Mouse (Mus musculus): ENCODE measurements around the gene Tap1. TPM values are rescaled to one million over a fixed set of nuclear protein-coding genes. Genes with fewer than 3 reads are reported as not detected.
"Not testable (repeated sequence)": the region's sequence is repeated elsewhere in the genome, so short reads cannot be mapped to it uniquely, and the experiment has no call there.

The Tap1 gene
- 5.5 and 6.9 TPM in 2 replicates for polyA plus RNA-seq (2012; ENCODE audit: insufficient read depth, insufficient read length, missing spikeins)

DNA sequence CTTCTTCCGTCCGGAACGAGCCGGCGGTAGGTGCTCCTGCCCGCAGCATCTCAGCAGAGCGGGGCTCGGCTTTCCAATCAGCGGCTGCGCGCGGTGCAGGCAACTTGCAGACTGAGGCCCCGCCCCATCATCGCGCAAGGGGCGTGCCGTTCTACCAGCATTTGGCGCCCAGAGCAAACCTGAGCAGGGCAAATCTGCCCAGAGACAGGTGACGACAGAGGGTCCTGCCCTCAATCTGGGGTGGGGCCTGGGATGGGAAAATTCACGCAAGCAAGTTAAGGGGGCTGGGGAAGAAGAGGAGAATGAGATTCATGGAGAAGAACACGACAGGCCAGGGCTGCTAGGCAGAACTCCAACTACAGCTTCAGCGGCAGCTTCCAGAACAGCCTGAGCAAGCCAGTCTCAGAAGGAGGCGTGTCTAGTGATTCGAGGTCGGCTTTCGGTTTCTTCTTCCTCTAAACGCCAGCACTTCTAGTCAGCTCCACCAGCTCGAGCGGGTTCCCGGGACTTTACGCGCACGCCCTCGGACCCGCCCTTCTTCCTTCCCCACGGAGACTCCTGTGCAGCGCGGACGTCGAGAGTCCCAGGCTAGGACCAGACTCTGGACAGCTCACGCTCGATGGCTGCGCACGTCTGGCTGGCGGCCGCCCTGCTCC, at the start of gene Tap1, which contains the start of gene Psmb9:
TSS of gene Tap1 (plus strand) at position 293 of the 656 bp plus-strand sequence.
TSS of gene Psmb9 (minus strand) at position 504 of the 656 bp plus-strand sequence.
- Histone ChIP-seq H3K27ac (replicated peaks; ENCODE audit: low read depth, low read length) (peak within 1 kb of the TSS; percentile 90), H3K4me3 (ENCODE audit: insufficient read depth, low read depth, low read length) (peak within 1 kb of the TSS; percentile 78), H3K4me1 (ENCODE audit: control insufficient read depth, insufficient read depth, insufficient read length, low read length) (peaks cover 5% of the 10 kb centered on the region; the same call in 1 of the 2 replicates)

GRCm38 (mm10) chr17:34137601-34138000, 49.8 kb upstream of the Tap1 start:
- Histone ChIP-seq H3K4me1 (ENCODE audit: control insufficient read depth, insufficient read depth, insufficient read length, low read length) (no peaks in the 10 kb centered on the region), H3K4me3 (ENCODE audit: insufficient read depth, low read depth, low read length) (no peak overlapping the region), H3K27ac (replicated peaks; ENCODE audit: low read depth, low read length) (no peak overlapping the region)

DNA sequence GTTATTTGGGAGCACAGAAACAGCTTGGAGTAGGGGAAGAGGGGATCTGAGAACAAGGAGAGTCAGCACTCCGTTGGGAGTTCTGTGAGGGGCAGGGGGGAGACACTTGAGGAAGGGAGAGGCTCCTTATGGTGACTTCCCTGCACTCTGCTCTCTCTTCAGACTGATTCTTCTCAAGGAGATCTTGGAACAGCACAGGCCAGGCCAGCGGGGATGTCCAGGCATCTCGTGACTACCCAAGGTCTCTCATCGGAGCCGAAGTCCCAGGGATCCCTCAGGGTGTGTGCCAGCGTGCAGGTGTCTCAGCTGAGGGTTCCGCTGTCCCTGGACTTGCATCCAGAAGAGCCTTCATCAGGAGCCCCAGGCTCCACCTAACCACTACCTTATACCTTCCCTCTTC, 48.7 kb upstream of the Tap1 start:
- Histone ChIP-seq H3K27ac (replicated peaks; ENCODE audit: low read depth, low read length) (no peak overlapping the region), H3K4me3 (ENCODE audit: insufficient read depth, low read depth, low read length) (no peak overlapping the region), H3K4me1 (ENCODE audit: control insufficient read depth, insufficient read depth, insufficient read length, low read length) (no peaks in the 10 kb centered on the region)

DNA sequence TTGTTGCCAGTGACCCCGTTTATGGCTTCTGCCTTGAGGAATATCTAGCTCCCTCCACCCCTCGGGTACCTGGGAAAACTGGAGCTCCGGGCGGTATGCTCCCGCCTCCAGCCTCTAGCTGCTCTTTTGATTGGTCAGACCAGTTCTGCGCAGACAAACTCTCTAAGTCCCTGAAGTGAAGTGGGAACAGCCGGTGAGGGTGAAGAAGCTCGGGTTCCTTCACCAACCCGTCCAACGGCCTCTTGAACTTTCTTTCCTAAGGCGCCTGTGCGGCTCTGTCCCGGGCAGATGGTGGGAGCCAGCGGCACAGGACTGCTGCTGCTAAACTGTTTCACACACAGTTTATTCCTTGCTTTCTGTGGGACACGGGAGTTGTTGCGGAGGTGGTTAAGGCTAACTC, 47.9 kb upstream of the Tap1 start:
- H3K4me3 ChIP-seq (ENCODE audit: insufficient read depth, low read depth, low read length): peak overlapping the region; percentile 30
- peak overlapping the region; percentile 39; the same call in 1 of the 2 replicates for H3K27ac ChIP-seq (replicated peaks; ENCODE audit: low read depth, low read length)
- no peaks in the 10 kb centered on the region for H3K4me1 ChIP-seq (ENCODE audit: control insufficient read depth, insufficient read depth, insufficient read length, low read length)

DNA sequence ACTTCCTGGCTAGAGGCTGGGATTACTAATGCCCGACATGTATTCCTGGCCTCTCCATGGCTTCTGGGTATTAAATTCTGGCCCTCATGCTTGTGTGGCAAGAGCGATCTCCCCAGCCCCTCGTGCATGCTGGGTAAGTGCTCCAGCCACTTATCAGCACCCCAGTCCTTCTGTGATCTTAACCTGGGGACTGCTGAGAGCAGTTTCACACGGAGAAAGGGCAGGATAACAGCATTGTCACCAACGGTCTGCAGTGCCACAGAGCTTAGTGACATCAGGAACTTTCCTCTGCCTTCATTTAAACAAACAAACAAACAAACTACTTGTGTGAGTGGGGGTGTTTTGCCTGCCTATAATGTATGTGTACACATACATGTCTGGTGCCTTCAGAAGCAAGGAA, 47.1 kb upstream of the Tap1 start:
- Histone ChIP-seq H3K4me3 (ENCODE audit: insufficient read depth, low read depth, low read length) (no peak overlapping the region), H3K4me1 (ENCODE audit: control insufficient read depth, insufficient read depth, insufficient read length, low read length) (no peaks in the 10 kb centered on the region), H3K27ac (replicated peaks; ENCODE audit: low read depth, low read length) (no peak overlapping the region)

DNA sequence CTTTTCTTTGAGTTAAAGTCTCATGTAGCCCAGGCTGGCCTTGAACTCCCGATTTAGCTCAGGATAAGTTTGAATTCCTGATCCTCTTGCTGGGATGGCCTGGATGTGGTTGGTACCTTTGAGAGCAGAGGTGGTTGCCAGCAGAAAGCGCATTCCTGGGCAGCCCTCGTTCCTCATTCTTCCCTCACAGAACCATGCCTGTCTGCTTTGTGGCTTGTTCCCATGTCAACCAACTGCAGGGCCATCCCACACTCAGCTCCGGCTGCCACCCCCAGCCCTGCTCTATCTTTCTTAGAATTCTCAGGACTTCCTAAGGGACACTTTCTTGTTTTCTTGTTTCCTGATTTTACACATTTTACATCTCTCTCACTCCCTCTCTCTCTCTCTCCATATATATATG, 45.9 kb upstream of the Tap1 start:
- Histone ChIP-seq H3K4me3 (ENCODE audit: insufficient read depth, low read depth, low read length) (no peak overlapping the region), H3K27ac (replicated peaks; ENCODE audit: low read depth, low read length) (no peak overlapping the region), H3K4me1 (ENCODE audit: control insufficient read depth, insufficient read depth, insufficient read length, low read length) (no peaks in the 10 kb centered on the region)

- no peaks in the 10 kb centered on the region for H3K4me1 ChIP-seq (ENCODE audit: control insufficient read depth, insufficient read depth, insufficient read length, low read length)
- 0 out of 2 replicates have a peak overlapping the region, but pooled peaks have one; percentile 3 for H3K4me3 ChIP-seq (ENCODE audit: insufficient read depth, low read depth, low read length)
- peak overlapping the region; percentile 66 for H3K27ac ChIP-seq (replicated peaks; ENCODE audit: low read depth, low read length)
Measured at GRCm38 (mm10) chr17:34142456-34143010, 44.8 kb upstream of the Tap1 start.

- Histone ChIP-seq H3K4me3 (ENCODE audit: insufficient read depth, low read depth, low read length) (peak within 1 kb of the TSS; percentile 11; the same call in 1 of the 2 replicates), H3K4me1 (ENCODE audit: control insufficient read depth, insufficient read depth, insufficient read length, low read length) (no peaks in the 10 kb centered on the region), H3K27ac (replicated peaks; ENCODE audit: low read depth, low read length) (peak within 1 kb of the TSS; percentile 66)
Measured at GRCm38 (mm10) chr17:34143033-34143432, 44.3 kb upstream of the Tap1 start, which contains the start of gene H2-DMb2. Gene H2-DMb2, plus strand, starts transcription at chr17:34143307.

DNA sequence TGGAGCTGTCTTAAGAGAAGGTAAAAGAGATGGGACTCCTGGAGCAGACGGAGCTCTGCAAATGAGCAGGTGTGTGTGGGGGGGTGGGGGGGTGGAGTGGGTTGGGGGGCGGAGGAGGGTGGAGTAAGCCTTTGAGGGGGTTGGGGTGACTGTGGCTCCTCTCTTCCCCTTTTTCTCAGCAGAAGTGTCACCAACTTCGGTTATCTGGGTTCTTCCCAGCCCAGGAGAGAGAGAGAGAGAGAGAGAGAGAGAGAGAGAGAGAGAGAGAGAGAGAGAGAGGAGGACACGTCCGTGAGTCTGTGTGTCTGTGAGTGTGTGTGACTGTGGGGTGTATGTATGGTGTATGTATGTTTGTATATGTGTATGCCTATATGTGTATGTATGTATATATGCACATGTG, 43.9 kb upstream of the Tap1 start:
- H3K4me3 ChIP-seq (ENCODE audit: insufficient read depth, low read depth, low read length): peak overlapping the region; percentile 11; the same call in 1 of the 2 replicates
- no peak overlapping the region for H3K27ac ChIP-seq (replicated peaks; ENCODE audit: low read depth, low read length)
- H3K4me1 ChIP-seq (ENCODE audit: control insufficient read depth, insufficient read depth, insufficient read length, low read length): no peaks in the 10 kb centered on the region

GRCm38 (mm10) chr17:34144221-34144620, 43.1 kb upstream of the Tap1 start:
- not testable (repeated sequence) for H3K4me1 ChIP-seq (ENCODE audit: control insufficient read depth, insufficient read depth, insufficient read length, low read length); H3K27ac ChIP-seq (replicated peaks; ENCODE audit: low read depth, low read length); H3K4me3 ChIP-seq (ENCODE audit: insufficient read depth, low read depth, low read length)

DNA sequence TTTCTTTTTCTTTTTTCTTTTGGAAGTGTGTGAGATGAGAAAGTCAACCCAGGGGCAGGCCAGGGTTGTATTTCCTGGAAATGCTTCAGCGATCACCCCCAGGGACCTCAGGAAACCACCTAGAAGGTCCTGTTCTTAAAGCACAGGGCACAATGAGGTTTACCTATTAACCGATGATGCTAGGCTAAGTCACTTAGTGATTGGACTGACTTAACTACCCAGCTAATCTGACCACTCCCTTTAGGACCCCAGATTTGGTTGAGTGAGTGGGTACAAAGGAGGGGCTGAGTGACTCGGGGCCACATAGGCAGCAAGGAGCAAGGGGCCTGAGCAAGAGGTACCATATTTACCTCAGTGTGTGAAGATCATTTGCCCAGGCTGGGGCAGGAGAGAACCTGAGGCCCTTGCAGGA, 42.4 kb upstream of the Tap1 start:
- Histone ChIP-seq H3K4me1 (ENCODE audit: control insufficient read depth, insufficient read depth, insufficient read length, low read length) (no peaks in the 10 kb centered on the region), H3K4me3 (ENCODE audit: insufficient read depth, low read depth, low read length) (no peak overlapping the region), H3K27ac (replicated peaks; ENCODE audit: low read depth, low read length) (no peak overlapping the region)

DNA sequence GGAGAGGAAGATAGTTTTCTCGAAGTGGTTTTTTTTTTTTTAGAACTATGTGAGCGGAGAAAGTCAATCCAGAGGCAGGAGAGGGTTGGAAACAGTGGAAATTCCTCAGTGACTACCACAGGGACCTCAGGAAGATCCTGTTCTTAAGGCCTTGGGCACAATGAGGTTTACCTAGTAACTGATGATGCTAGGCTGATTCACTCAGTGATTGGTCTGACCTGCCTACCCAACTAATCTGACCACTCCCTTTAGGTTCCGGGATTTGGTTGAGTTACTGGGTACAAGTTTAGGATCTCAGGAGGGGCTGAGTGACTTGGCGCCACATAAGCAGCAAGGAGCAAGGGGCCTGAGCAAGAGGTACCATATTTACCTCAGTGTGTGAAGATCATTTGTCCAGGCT, 34.4 kb upstream of the Tap1 start, which contains the start of gene H2-DMb1:
TSS of gene H2-DMb1 (plus strand) at position 150 of the 400 bp plus-strand sequence.
- H3K27ac ChIP-seq (replicated peaks; ENCODE audit: low read depth, low read length): peak within 1 kb of the TSS; percentile 29; the same call in 1 of the 2 replicates
- peak within 1 kb of the TSS; percentile 43 for H3K4me3 ChIP-seq (ENCODE audit: insufficient read depth, low read depth, low read length)
- no peaks in the 10 kb centered on the region for H3K4me1 ChIP-seq (ENCODE audit: control insufficient read depth, insufficient read depth, insufficient read length, low read length)

DNA sequence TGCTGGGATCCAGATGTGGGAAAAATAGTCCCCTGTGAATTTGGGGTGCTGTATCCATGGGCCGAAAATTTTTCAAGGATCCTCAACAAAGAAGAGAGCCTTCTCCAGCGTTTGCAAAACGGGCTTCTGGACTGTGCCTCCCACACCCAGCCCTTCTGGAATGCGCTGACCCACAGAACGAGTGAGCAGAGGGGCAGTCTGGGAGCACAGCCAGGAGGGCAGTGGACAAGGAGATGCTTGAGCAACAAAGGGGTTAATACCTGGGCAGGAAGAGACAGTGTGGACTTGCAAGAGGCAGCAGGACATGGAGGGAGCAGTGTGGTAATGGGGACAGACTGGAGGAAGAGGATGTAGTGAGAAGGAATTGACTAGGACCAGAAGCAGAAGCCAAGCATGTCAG, 31.8 kb upstream of the Tap1 start:
- Histone ChIP-seq H3K4me1 (ENCODE audit: control insufficient read depth, insufficient read depth, insufficient read length, low read length) (no peaks in the 10 kb centered on the region), H3K27ac (replicated peaks; ENCODE audit: low read depth, low read length) (no peak overlapping the region), H3K4me3 (ENCODE audit: insufficient read depth, low read depth, low read length) (no peak overlapping the region)

GRCm38 (mm10) chr17:34164202-34164895, 23.0 kb upstream of the Tap1 start:
- H3K4me3 ChIP-seq (ENCODE audit: insufficient read depth, low read depth, low read length): no peak overlapping the region
- H3K4me1 ChIP-seq (ENCODE audit: control insufficient read depth, insufficient read depth, insufficient read length, low read length): no peaks in the 10 kb centered on the region
- H3K27ac ChIP-seq (replicated peaks; ENCODE audit: low read depth, low read length): no peak overlapping the region

DNA sequence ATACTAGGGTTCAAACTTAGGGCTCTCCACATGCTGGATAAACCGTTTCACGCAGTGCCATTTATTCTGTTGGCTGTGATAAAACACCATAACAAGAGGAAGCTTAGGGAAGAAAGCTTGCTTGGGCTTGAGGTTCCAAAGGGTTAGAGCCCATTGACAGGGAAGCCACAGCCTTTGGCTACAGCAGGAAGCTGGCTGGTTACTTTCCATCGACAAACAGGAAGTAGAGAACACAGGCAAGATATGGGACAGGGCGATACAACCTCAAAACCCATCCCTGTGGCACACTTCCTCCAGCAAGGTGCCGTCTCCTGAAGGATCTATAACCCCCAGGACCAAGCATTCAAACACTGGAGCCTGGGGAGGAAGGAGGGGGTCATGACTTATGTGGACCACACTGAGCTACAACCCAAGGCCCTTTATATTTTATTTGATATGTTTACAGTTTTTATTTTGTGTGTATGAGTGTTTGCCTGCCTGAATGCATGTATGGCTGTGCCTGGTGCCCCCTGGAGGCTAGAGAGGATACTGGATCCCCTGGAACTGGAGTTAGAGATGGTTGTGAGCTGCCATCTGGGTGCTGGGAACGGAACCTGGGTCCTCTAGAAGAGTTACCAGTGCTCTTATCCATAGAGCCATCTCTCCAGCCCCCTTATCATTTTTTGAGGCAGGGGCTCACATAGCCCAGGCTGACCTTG, 22.2 kb upstream of the Tap1 start:
- Histone ChIP-seq H3K4me3 (ENCODE audit: insufficient read depth, low read depth, low read length) (no peak overlapping the region), H3K4me1 (ENCODE audit: control insufficient read depth, insufficient read depth, insufficient read length, low read length) (no peaks in the 10 kb centered on the region)

More for the DNA sequence above, 22.2 kb upstream of the Tap1 start:
- no peak overlapping the region for H3K27ac ChIP-seq (replicated peaks; ENCODE audit: low read depth, low read length)

Data from brown adipose tissue, adult 24 weeks (tissue).